13 mouse cellular contexts compared by ENCODE assay signal in genomic region chr14:122484844-122485551, GRCm38 (mm10). TPM values are rescaled to one million over a fixed set of nuclear protein-coding genes. Genes with fewer than 3 reads are reported as not detected.
DNase-seq lines count a peak whose midpoint lies in the region; ATAC-seq lines count a peak whose summit lies in the region.
"Had no signal": no experiment of that assay in that cellular context is flagged by ENCODE, and none has a peak within 500 bp of the region (broad histone marks: within the 10 kb centered on the region; RNA-seq: fewer than 3 reads in every experiment).

No protein-coding gene starts in this region.

- 10% methylated on average over 23 of the region's 24 CpGs for WGBS in forebrain, embryonic 16.5 days
- WGBS in midbrain, embryonic 10.5 days = 1% methylated on average over 24 of the region's 24 CpGs

- H3K27ac ChIP-seq in forebrain, embryonic 16.5 days (ENCODE audit: low read length) = peak overlapping the region; percentile 66
- peak overlapping the region; percentile 43 for H3K27ac ChIP-seq in midbrain, embryonic 10.5 days (replicated peaks)
- H3K27ac ChIP-seq: macrophage had no signal

- H3K4me3 ChIP-seq in forebrain, embryonic 16.5 days (replicated peaks; ENCODE audit: low read length) = no peak overlapping the region
- H3K4me3 ChIP-seq in midbrain, embryonic 10.5 days = peak overlapping the region; percentile 44

- peak overlapping the region; percentile 35 for H3K4me2 ChIP-seq in forebrain, embryonic 16.5 days (ENCODE audit: low read length)

- DNase-seq in ZHBTc4 (ENCODE audit: low read depth, low spot score) (peak; percentile 20), adipocyte (ENCODE audit: low spot score) (no peak)
- peak; percentile 82 for DNase-seq in cerebellum, postnatal 10 days
- peak; percentile 73 for DNase-seq in midbrain, embryonic 10.5 days (ENCODE audit: low spot score)
- no peak for DNase-seq in thymus, postnatal 10 days (ENCODE audit: low spot score in 2 of 2)
- no peak for DNase-seq in gastrocnemius, adult 8-10 months (ENCODE audit: low spot score in 2 of 2)
- no peak for DNase-seq in layer of hippocampus, adult 11-12 months (ENCODE audit: low spot score)

- H3K9me3 ChIP-seq in forebrain, embryonic 16.5 days (ENCODE audit: control insufficient read depth, low read length) = no peaks in the 10 kb centered on the region
- no peaks in the 10 kb centered on the region for H3K9me3 ChIP-seq in midbrain, embryonic 10.5 days (replicated peaks)

- H3K36me3 ChIP-seq in forebrain, embryonic 16.5 days (ENCODE audit: control insufficient read depth, insufficient read depth) = no peaks in the 10 kb centered on the region
- no peaks in the 10 kb centered on the region for H3K36me3 ChIP-seq in midbrain, embryonic 10.5 days

- peaks cover 15% of the 10 kb centered on the region for H3K4me1 ChIP-seq in forebrain, embryonic 16.5 days (replicated peaks; ENCODE audit: control insufficient read depth, insufficient read depth, low read length)
- H3K4me1 ChIP-seq in midbrain, embryonic 10.5 days = peaks cover 70% of the 10 kb centered on the region

- ATAC-seq in forebrain, embryonic 16.5 days = 0 out of 2 replicates have a peak, but pooled peaks have one; percentile 23

- peaks cover 50% of the 10 kb centered on the region for H3K27me3 ChIP-seq in forebrain, embryonic 16.5 days (replicated peaks; ENCODE audit: control insufficient read depth, insufficient read depth, low read length)
- H3K27me3 ChIP-seq in midbrain, embryonic 10.5 days (ENCODE audit: low read depth, poor library complexity, severe bottlenecking) = peaks cover 100% of the 10 kb centered on the region

- H3K9ac ChIP-seq in forebrain, embryonic 16.5 days (replicated peaks; ENCODE audit: low read depth, low read length) = no peak overlapping the region

RNA-seq across cellular contexts. Expression of gene Gm10837, which starts 5.4 kb away (rescaled TPM):
- polyA plus RNA-seq in forebrain, embryonic 16.5 days (2015; fragmentation: Nextera tagmentation; extraction: Ambion mirVana) = 0.16 and 0.41 TPM in 2 replicates
- polyA plus RNA-seq in midbrain, embryonic 10.5 days (2016; fragmentation: Nextera tagmentation; extraction: Ambion mirVana) = 0.07 and 0.25 TPM in 2 replicates
- total RNA-seq in gastrocnemius, adult 8-10 months (2022) = not detected
- total RNA-seq: ES-E14; hematopoietic stem cell, adult 5-6 weeks had no signal
- polyA plus RNA-seq: frontal cortex, adult 2 months; macrophage; urinary bladder, adult 2 months had no signal

RNA-seq across cellular contexts. Expression of gene Zic2, which starts 9.8 kb away (rescaled TPM):
- 4.4 and 5.6 TPM in 2 replicates for polyA plus RNA-seq in forebrain, embryonic 16.5 days (2015; fragmentation: Nextera tagmentation; extraction: Ambion mirVana)
- 5.7 and 6.4 TPM in 2 replicates for polyA plus RNA-seq in midbrain, embryonic 10.5 days (2016; fragmentation: Nextera tagmentation; extraction: Ambion mirVana)
- not detected for total RNA-seq in gastrocnemius, adult 8-10 months (2022)
- total RNA-seq: hematopoietic stem cell, adult 5-6 weeks had no signal
- polyA plus RNA-seq: macrophage had no signal

RNA-seq across cellular contexts. Expression of gene Zic5, which starts 19.5 kb away (rescaled TPM):
- polyA plus RNA-seq in forebrain, embryonic 16.5 days (2015; fragmentation: Nextera tagmentation; extraction: Ambion mirVana) = 5.5 and 8.7 TPM in 2 replicates
- polyA plus RNA-seq in midbrain, embryonic 10.5 days (2016; fragmentation: Nextera tagmentation; extraction: Ambion mirVana) = 13.6 and 15.3 TPM in 2 replicates
- total RNA-seq in gastrocnemius, adult 8-10 months (2022) = not detected
- total RNA-seq: hematopoietic stem cell, adult 5-6 weeks had no signal
- polyA plus RNA-seq: macrophage; urinary bladder, adult 2 months had no signal

RNA-seq across cellular contexts. Expression of gene Gm5089, which starts 34.1 kb away (rescaled TPM):
- polyA plus RNA-seq in forebrain, embryonic 16.5 days (2015; fragmentation: Nextera tagmentation; extraction: Ambion mirVana) = 0.40 and 0.47 TPM in 2 replicates
- 0.82 and 1.3 TPM in 2 replicates for polyA plus RNA-seq in midbrain, embryonic 10.5 days (2016; fragmentation: Nextera tagmentation; extraction: Ambion mirVana)
- not detected for total RNA-seq in gastrocnemius, adult 8-10 months (2022)
- total RNA-seq: hematopoietic stem cell, adult 5-6 weeks had no signal
- polyA plus RNA-seq: macrophage; urinary bladder, adult 2 months had no signal

RNA-seq across cellular contexts. Expression of gene Pcca, which starts 49.1 kb away (rescaled TPM):
- 22.8 and 25.3 TPM in 2 replicates for polyA plus RNA-seq in forebrain, embryonic 16.5 days (2015; fragmentation: Nextera tagmentation; extraction: Ambion mirVana)
- 30.5 TPM in 2 replicates for polyA plus RNA-seq in midbrain, embryonic 10.5 days (2016; fragmentation: Nextera tagmentation; extraction: Ambion mirVana)
- total RNA-seq in gastrocnemius, adult 8-10 months (2022) = 10 to 100 TPM; 39.4 to 45.6 (median 43.6) TPM

Comparison
In these comparisons a context has a peak if more than half of its experiments do, and no peak if none do; other contexts are left out.
1. DNase-seq: peak in ZHBTc4 (single experiment), cerebellum, postnatal 10 days (2 of 2) and midbrain, embryonic 10.5 days (single experiment); none in thymus, postnatal 10 days (0 of 2), adipocyte (single experiment), gastrocnemius, adult 8-10 months (0 of 2) and layer of hippocampus, adult 11-12 months (single experiment).